Mouse (Mus musculus) G1E (cell line): ENCODE results near the gene Slc43a1.

Source experiments
- CTCF ChIP-seq: IDR thresholded peaks from 2 replicates; pipeline ENCODE4 v1.5.1; 2012; ENCODE audit warnings: low read depth, low read length, inconsistent platforms, mixed read lengths
- GATA1 ChIP-seq: IDR thresholded peaks from 2 replicates; pipeline ENCODE4 v1.6.1; 2012; ENCODE audit warnings: borderline replicate concordance, low read length, inconsistent platforms, mixed read lengths
- TAL1 ChIP-seq: conservative IDR thresholded peaks from 2 replicates; pipeline ENCODE4 v1.6.1; 2012; ENCODE audit warnings: low read depth, low read length, inconsistent platforms, mixed read lengths

GRCm38 (mm10) chr2:84837107-84837506 lies 1.5 kb upstream of the Slc43a1 start:
- TF ChIP-seq CTCF (no peak), TAL1 (no peak), GATA1 (no peak)
